Mouse (Mus musculus): ENCODE measurements around the gene Abraxas1.

- TF ChIP-seq CTCF (conservative IDR thresholded peaks at IDR 0.05; ENCODE audit: insufficient read depth, insufficient read length, low read depth, low read length) (no peak), POLR2A (IDR thresholded peaks at IDR 0.05; ENCODE audit: low read depth, low read length) (no peak)
Observed at GRCm38 (mm10) chr5:100826531-100826930, 5.8 kb upstream of the Abraxas1 start.
